Mouse (Mus musculus) granulocyte monocyte progenitor cell, adult 5-6 weeks (primary cell): Measurements from ENCODE around the gene Map4k1. TPM values are rescaled to one million over a fixed set of nuclear protein-coding genes. Genes with fewer than 3 reads are reported as not detected.

ENCODE experiments used
- ATAC-seq: replicated peaks from 2 replicates; pipeline ENCODE4 v1.8.0; 2016; ENCODE audit warnings: mild to moderate bottlenecking, moderate TSS enrichment, inconsistent platforms; ENCODE audit not compliant: poor library complexity, severe bottlenecking
- total RNA-seq, 2 experiments: library from RNA; stranded (forward) in 1 of 2; stranded (reverse) in 1 of 2; fragments of 200-712, 200-1000 nt in 1 of 2; fragments of >200 nt in 1 of 2; fragmentation: Nextera tagmentation in 1 of 2; gene quantifications; 2 replicates each; pipeline ENCODE4 v1.2.3; 2014 to 2017

Map4k1 gene
- total RNA-seq, 2 experiments from 2014 or later, result 46.1 to 48.7 TPM

DNA sequence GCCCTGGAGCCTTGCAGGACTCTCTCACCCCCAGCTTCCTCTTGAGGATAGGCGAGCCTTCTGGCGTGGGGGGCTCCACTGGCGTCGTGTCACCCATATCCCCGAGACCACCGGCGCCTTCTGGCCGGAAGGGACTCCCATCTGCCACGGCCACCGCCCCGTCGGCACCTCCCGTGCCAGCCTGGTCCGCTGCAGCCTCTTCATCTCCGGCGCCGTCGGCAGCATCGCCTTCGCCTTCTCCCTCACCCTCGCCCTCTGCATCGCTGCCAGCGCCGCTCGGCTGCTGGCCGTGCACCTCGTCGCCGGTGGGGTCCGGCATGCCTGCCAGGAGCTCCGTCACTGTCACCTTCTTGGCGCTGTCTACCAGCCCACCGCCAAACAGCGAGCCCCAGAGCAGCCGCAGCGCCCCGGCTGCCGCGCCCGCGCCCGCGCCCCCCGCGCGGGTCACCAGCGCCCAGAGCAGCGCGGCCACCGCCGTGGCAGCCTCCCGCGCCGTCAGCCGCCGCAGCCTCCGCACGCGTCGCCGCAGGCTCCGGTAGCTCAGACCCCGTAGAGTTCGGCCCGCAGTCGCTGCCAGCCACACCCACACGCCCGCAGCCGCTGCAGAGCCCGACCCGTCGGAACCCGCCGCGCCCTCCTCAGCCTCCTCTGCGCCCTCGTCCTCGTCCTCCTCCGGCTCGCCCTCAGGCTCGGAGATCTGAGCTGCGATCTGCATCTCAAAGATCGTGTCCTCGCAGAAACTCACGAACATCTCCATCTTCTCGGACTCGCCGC is 37.8 kb downstream of the Map4k1 start:
- no peak; the same call in 1 of the 2 replicates for ATAC-seq

DNA sequence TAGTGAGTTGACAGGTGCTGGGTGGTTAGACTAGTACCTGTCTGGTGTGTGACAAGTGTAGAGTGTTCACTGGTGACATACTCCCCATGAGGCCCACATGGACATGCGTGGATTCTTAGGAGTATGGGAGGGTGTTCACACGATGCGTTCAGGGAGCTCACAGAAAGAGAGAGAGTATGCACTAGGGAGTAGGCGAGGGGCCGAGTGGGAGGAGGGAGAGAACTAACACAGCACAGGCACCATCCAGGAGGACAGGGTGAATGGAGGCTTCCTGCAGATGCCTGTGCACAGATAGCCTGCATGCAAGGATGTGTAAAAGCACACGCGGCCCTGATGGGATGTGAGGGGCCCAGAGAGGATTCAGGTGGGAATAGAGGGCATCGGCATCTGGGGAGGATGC is 40.6 kb downstream of the Map4k1 start:
- ATAC-seq, result no peak

DNA sequence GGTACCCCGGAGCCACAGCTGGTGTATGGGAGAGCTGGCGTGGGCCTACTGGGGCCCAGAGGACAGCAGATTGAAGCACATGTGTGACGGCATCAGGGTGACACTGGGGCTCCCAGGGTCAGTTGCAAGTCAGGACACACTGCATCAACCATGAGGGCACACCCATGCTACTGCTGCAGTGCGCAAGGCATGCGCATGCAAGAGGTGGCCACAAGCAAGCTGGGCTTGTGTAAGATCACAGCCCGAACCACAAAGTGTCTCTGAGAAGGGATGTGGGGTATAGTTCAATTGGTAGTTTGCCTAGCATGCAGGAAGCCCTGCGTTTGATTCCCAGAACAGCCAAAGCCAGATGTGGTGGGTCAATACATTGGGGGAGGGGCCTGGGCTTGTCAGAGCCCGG is 41.7 kb downstream of the Map4k1 start:
- peak; percentile 51 for ATAC-seq

DNA sequence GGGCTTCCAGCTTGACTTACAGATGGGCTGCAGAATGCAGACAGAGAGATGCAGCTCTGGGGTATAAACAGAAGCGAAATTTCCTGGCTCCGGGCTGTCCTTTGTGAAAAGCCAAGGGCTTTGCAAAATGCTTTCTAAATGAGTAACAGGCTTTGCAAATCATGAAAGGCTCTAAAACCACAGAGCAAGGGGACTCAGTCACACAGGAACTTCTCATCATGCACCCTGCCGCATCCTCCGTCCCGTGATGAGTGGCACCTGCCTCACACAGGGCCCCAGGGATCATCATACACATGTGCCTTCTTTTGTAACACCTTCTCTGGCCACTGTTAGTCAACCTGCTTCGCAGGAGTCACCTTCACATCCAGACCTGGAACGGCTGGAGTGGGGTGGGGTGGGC is 43.7 kb downstream of the Map4k1 start:
- ATAC-seq, result no peak

DNA sequence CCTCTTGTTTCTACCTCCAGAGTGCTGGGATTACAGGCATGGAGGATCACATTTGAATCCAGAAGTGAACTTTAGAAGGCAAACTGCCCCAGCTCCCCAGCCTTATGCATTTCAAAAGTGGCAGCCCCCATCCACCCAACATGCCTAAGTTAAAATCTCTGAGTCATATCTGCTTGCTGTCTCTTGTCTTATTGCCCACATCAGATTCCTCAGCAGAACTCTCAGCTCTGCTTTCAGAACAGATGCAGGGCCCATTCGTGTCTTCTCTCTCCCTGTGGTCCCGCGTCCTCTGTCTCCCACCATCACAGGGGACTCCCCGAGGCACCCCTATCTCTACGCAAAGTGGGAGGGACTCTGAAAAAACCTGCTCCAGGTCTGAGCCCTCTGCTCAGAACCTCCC is 44.3 kb downstream of the Map4k1 start:
- no peak for ATAC-seq

DNA sequence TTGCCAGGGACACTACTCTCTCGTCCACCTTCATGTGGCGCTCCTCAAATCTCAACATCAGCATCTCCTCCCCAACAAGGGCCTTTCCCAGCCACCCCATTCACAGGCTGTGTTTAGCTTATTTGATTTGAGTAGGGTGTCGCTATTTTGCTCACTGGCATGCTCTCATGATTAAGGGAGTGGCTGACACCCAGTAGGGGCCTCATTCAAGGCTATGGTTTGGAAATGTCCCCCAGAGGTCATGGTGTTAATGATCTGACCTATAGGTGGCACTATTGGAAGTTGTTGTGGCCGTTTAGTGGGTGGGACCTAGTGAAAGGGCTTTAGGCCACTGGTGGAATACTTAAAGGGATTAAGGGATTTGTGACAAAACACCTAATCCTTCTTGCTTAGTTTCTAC is 45.0 kb downstream of the Map4k1 start:
- ATAC-seq, result no peak

DNA sequence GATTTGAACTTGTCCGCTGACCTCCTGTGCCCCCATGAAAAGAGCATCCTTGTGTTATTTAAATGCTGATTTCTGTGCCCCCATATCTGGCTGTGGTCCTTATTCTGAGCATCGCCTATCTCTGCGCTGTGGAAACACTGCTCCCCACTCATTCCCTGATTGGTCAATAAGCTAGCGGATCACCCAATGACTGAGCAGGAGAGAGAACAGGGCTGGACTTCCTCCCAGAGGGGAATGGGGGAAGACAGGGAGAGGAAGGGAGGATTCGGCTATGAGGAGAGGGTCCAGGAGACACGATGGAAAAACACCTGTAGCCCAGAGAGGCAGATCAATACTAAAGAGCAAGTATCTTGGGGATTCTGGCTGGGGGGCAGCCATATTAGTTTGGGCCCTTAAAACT is 46.9 kb downstream of the Map4k1 start:
- ATAC-seq, result no peak

DNA sequence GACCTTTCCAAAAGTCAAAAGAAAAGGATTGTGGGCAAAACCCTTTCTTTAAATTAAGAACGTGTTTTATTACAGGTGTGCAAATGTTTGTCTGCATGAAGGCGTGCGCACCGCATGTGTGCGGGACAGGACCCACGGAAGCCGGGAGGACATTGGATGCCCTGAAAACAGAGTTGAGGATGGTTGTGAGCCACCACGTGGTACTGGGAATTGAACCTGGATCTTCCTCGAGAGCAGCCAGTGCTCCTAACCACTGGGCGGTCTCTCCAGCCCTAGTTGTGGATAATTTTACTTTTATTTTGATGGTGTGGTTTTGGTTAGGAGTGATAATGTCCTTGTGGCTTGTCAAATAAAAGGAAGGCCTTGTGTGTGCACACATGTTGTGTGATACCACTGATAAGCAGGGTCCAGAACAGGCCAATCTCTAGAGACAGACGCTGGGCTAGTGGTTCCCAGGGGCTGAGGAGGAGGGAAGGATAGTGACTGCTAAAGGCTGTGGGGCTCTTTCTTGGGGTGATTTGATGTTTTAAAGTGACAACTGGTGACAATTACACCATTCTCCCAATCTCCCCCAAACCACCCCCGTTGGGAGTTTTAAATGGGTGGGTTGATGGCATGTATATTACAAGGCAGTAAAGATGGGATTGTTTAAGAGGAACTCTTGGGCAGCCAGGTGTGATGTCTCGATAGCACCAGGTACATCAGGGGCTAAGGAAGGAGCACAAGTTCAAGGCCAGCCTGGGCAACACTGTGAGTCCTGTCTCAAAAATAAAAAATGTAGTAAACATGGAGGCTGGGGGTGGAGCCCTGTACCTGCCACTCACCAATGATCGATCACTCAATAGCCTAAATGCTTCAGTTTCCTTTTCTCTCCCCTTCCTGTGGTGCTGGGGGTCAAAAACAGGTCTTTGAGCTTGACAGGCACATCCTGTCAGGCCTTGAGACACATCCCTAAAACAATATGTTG is 48.1 kb downstream of the Map4k1 start:
- peak; percentile 48 for ATAC-seq

DNA sequence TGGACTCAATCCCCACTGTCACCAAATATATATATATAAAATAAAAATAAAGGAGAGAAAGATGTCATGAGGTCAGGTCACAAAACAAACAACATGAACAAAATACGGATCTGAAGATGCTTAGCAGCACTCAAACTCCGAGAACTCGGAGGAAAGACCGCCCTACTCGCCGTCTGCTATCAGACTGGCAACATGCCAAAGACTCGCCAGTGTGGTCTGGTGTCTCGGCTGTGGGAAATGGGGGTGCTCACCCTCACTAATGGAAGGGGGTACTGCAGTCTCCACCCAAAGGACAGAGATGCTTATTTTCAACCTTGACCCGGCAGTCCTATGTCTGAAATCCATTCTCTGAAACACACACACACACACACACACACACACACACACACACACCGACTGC is 49.8 kb downstream of the Map4k1 start:
- ATAC-seq, result no peak

DNA sequence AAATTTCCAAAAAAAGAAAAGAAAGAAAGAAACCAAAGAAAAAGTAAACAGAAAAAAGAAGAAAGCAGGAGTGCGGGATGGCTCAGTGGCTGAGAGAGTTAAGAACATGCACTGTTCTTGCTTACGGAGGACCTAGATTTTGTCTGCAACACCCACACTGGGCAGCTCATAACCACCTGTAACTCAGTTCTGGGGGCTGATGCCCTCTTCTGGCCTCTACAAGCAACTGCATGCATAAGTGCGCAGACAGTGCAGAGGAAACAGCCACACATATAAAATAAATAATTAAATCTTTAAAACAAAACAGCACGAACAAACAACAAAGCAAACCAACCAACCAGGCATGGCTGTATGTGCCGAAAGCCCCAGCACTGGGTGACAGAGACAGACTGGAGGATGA is 50.8 kb downstream of the Map4k1 start:
- ATAC-seq, result peak; percentile 70

DNA sequence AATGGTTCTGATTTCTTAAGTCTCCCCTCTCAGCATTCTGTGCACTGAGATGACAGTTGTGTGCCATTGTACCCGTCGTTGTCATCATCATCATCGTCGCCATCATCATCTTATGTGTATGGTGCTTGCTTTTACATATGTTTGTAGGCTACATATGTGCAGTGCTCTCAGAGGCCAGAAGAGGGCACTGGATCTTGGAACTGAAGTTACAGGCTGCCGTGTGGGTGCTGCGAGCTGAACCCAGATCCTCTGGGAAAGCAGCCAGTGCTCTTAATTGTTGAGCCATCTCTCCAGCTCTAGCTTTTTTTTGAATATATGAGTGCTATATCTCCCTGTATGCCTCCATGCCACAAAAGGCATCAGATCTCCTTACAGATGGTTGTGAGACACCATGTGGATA is 55.4 kb downstream of the Map4k1 start:
- no peak for ATAC-seq

DNA sequence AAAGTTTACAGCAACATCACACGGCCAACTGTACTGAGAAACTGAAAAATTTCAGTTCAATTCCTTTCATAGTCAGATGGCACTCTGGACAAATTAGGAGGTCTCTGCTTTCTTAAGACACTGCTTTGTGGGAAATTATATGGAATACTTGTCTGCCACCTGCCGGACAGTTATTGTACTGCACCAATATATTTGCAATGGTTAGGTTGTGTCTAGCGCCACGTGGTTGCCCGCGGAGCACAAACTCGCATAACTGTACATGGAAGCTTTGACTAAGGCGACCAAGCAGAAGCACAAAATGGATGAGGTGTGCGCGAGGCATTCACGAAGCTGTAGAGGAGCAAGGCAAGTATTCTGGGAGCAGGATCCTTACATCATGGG is 57.7 kb downstream of the Map4k1 start:
- ATAC-seq, result peak; percentile 76

DNA sequence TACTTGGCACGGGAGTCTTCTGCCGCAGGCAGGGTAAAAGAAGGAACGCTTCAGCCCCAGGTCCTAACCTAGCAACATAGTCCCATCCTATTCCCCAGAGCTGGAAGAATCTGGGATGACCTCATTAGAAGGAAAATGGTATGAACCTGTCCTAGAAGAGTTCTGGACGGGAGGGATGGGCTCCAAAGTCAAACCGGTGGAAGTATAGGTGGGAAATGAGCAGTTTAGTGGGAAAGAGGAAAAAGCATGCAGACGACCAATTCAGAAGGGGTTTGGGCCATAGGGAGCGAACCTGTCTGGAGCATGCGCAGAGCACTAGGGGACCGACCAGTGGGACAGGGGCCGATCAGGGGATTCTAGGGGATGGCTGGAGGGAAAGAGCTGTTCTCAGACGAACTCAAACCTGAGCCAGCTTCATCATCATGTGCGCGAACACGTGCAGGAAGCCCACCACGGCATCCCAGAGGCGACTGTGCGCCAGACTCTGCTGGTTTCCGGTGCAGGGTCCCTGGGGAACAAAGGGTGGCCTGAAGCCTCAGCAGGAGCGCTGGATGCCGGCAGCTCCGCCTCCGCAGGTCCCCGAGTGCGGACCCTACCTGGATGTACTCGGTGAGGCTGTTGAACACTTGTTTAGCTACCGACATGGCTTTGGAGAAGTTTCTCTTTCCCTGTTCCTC is 58.3 kb downstream of the Map4k1 start:
- ATAC-seq, result peak; percentile 20

DNA sequence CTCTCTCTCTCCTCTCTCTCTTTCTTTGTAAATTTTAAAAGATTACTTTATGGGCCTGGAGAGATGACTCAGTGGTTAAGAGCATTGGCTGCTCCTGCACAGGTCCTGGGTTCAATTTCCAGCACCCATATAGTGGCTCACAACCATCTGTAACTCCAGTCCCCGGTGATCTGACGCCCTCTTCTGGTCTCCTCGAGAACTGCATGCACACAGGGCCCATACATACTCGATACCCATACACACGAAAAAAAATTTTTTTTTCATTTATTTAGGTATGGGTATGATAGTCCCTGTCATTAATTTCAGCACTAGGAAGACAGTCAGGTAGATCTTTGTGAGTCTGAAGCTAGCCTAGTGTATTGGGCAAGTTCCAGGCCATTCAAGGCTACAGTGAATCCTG is 59.3 kb downstream of the Map4k1 start:
- ATAC-seq, result no peak

DNA sequence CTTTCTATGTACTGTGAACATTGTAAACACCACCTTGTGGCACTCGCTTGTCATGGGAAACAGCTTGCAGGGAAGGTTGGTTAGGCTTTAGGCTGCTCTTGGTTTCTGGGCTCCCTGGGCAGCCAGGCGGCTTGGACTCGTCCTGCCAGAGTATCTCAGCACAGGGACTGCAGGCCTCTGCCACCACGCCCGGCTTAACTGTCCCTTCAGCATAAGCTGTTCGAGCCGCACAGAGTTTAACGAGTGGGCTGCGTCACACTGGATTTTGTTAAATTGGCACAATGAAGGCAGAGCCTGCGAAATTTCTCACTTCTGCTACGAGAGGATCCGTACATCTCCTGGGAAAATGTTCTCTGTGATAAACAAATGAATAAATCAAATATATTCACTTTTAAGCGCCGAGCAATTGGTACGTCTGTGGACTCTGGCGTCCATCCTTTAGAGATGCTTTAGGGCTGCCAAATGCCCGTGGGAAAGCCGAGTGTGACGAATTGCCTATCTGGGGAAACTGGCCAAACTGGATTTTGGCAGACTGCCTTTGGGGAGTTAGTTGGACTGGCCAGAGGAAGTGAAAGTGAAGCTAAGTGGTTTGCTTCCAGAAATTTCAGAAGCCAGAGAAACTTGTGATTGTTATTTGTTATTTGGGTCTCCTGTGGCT is 61.3 kb downstream of the Map4k1 start:
- peak; percentile 40 for ATAC-seq

DNA sequence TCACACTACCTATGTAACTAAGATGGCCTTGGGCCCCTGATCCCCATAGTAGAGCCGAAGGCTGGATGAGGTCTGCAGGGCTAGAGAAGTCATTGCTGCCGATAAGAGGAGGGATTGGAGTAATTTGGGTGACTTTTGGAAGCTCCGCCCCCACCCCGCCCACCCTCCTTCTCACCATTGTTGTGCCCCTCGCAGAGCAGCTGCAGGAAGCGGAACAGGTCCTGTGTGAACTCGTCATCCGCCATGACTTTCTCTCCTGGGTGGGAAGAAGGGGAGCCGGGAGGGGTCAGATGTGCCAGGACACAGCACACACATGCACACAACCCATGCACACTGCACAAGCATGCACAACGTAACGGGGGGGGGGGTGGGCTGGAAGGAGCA is 61.8 kb downstream of the Map4k1 start:
- peak; percentile 20 for ATAC-seq

DNA sequence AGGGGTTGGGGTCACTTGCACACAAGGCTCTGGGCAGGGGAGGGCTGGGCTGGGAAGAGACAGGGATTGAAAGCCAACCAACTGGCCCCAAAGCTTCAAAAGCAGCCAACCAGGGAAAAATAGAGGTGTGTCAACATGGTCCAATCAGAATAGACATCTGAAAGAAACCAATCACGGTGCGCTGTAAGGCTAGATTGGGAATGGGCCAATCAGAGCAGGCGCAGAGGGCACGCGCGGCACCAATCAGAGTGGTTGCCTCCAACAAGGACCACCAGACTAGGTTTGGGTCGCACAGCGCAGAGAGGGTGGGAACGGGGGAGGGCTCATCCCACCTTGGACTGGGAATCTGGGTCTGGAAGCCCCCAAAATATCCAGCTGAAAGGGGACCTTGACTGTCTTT is 62.5 kb downstream of the Map4k1 start:
- ATAC-seq, result no peak

DNA sequence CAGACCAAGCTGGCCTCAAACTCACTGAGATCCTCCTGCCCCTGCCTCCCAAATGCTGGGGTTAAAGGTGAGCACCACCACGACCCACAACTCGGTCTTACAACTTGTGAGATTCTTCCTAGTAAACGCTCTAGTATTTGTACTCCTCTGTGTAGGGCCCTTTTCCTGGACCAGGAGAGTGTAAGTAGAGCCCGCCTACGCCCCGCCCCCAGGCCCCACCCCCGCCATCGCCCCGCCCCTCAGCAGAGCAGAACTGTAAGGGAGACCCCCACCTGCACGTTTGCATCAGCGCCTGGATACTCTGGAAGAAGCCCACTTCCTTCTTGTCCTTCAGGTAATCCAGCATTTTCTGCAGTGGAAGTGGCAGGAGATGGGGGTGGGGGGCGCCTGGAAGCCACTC is 64.7 kb downstream of the Map4k1 start:
- no peak for ATAC-seq

DNA sequence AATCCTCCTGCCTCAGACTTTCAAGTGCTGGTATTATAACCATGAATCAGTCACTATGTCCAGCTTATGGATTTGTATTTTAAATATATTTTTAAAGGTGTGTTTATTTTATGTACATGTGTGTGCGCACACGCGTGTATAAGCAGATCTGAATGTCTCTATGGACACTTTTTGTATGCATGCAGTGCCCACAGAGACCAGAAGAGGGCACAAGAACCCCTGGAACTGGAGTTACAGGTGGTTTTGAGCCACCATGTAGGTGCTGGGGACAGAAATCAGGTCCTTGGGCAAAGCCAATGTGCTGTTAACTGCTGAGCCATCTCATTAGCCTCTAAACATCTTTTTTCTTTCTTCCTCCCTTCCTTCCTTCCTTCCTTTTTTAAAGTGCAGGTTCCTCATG is 66.2 kb downstream of the Map4k1 start:
- ATAC-seq, result no peak

DNA sequence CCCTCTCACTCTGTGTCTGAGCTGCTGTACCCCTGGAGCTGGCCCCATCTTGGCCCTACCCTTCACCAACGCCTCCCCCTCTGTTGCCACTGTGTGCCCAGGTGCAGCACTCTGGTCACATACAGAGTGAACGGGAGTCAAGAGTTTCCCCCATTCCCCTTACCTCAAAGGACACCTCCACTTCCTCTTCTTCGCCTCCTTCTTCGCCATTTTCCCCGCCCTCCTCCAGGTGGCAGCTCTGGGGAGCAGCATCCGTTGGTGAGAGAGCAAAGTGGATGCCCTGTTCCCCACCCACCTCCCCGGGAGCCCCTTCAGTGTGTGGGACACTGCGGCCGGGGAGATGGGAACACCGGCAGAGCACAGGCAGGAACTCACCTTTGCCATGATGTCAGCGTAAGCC is 66.8 kb downstream of the Map4k1 start:
- ATAC-seq, result peak; percentile 13; the same call in 1 of the 2 replicates
